Mouse (Mus musculus) midbrain, embryonic 13.5 days (tissue): Measurements from ENCODE around the gene Uspl1. TPM values are rescaled to one million over a fixed set of nuclear protein-coding genes. Genes with fewer than 3 reads are reported as not detected.
A peak's percentile ranks its signal among the peaks of the same experiment; 100 is the strongest.

Experiments used
- ATAC-seq: fragments of 200-750 bp; cut with Nextera tagmentation; 2 replicates; pipeline ENCODE4 v1.8.0; 2017; ENCODE audit warnings: mild to moderate bottlenecking, moderate TSS enrichment, moderate library complexity
- H3K27ac ChIP-seq: fragments of 300-500 bp; sonication (generic); 2 replicates; pipeline ENCODE4 v1.5.1; 2015; ENCODE audit warnings: inconsistent platforms, mild to moderate bottlenecking, moderate library complexity
- H3K27me3 ChIP-seq: fragments of 300-500 bp; sonication (generic); 2 replicates; pipeline ENCODE4 v1.6.1; 2015; ENCODE audit warnings: mild to moderate bottlenecking, inconsistent platforms
- H3K36me3 ChIP-seq: fragments of 300-500 bp; sonication (generic); 2 replicates; pipeline ENCODE4 v1.6.1; 2015; ENCODE audit warnings: mild to moderate bottlenecking, inconsistent platforms
- H3K4me1 ChIP-seq: fragments of 300-500 bp; sonication (generic); replicated peaks from 2 replicates; pipeline ENCODE4 v1.6.1; 2015; ENCODE audit warnings: inconsistent platforms
- H3K4me2 ChIP-seq: fragments of 300-500 bp; sonication (generic); replicated peaks from 2 replicates; pipeline ENCODE4 v1.6.1; 2015; ENCODE audit warnings: moderate library complexity, mild to moderate bottlenecking, inconsistent platforms
- H3K4me3 ChIP-seq: fragments of 300-500 bp; sonication (generic); replicated peaks from 2 replicates; pipeline ENCODE4 v1.5.1; 2015; ENCODE audit warnings: mild to moderate bottlenecking, inconsistent platforms
- H3K9ac ChIP-seq: fragments of 300-500 bp; sonication (generic); replicated peaks from 2 replicates; pipeline ENCODE4 v1.6.1; 2015; ENCODE audit warnings: mild to moderate bottlenecking, inconsistent platforms
- H3K9me3 ChIP-seq: fragments of 300-500 bp; sonication (generic); 2 replicates; pipeline ENCODE4 v1.6.1; 2016; ENCODE audit warnings: mild to moderate bottlenecking, inconsistent platforms
- WGBS: fragments of 180-500 bp; shearing (Covaris S2); methylation state at CpG from one replicate; pipeline ENCODE4 v1.1.7; 2015; 5-methylcytosine and 5-hydroxymethylcytosine counted together
- polyA plus RNA-seq: library from polyadenylated mRNA; unstranded; fragments of >200 nt; fragmentation: Nextera tagmentation; extraction: Ambion mirVana; gene quantifications from 2 replicates; pipeline ENCODE4 v1.2.1, GENCODE M21; 2015

Uspl1 gene
- polyA plus RNA-seq, 1 experiment from 2014 or later: 64.4 TPM

- Histone ChIP-seq H3K9ac (no peak overlapping the region), H3K27ac (no peak overlapping the region), H3K27me3 (no peaks in the 10 kb centered on the region), H3K4me1 (peaks cover 10% of the 10 kb centered on the region), H3K9me3 (no peaks in the 10 kb centered on the region), H3K4me2 (no peak overlapping the region), H3K36me3 (peaks cover 34% of the 10 kb centered on the region), H3K4me3 (no peak overlapping the region)
- no peak for ATAC-seq
- WGBS: 89% methylated on average over 3 of the region's 3 CpGs
These were observed 35.3 kb downstream of the Uspl1 start for GRCm38 (mm10) chr5:149219493-149219892.

- H3K36me3 ChIP-seq: peaks cover 15% of the 10 kb centered on the region
- no peak overlapping the region for H3K9ac ChIP-seq
- H3K27ac ChIP-seq: no peak overlapping the region
- peaks cover 20% of the 10 kb centered on the region for H3K4me1 ChIP-seq
- H3K27me3 ChIP-seq: no peaks in the 10 kb centered on the region
- no peak overlapping the region for H3K4me3 ChIP-seq
- 94% methylated on average over 4 of the region's 4 CpGs for WGBS
- ATAC-seq: no peak
- H3K9me3 ChIP-seq: no peaks in the 10 kb centered on the region
- H3K4me2 ChIP-seq: no peak overlapping the region
These were observed 37.2 kb downstream of the Uspl1 start for GRCm38 (mm10) chr5:149221355-149221754.

DNA sequence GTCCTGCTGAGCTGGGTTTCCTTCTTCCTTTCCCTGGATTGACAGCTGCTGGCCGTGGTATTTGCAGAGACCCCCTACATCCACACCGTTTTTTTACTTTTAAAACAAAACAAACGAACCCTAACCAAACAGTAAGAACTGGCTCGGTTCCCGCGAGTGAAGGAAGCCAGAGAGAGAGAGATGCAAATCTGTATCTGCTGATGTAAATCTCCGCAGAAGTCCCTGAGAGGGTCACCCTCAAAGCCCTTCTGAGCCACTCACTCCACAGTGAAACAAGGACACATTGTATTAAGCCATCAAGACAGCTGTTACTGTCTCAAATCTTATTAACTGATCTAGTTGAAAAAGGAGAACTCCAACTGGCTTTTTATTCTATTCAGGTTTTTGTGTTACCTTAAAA lies 40.5 kb downstream of the Uspl1 start:
- peak overlapping the region; percentile 2; the same call in 1 of the 2 replicates for H3K27ac ChIP-seq
- ATAC-seq: no peak
- H3K4me3 ChIP-seq: no peak overlapping the region
- no peaks in the 10 kb centered on the region for H3K36me3 ChIP-seq
- H3K4me2 ChIP-seq: peak overlapping the region; percentile 19
- H3K9me3 ChIP-seq: no peaks in the 10 kb centered on the region
- H3K9ac ChIP-seq: 0 out of 2 replicates have a peak overlapping the region, but pooled peaks have one; percentile 21
- 7% methylated on average over 7 of the region's 7 CpGs for WGBS
- no peaks in the 10 kb centered on the region for H3K27me3 ChIP-seq
- peaks cover 20% of the 10 kb centered on the region for H3K4me1 ChIP-seq

GRCm38 (mm10) chr5:149228700-149229618 lies 44.8 kb downstream of the Uspl1 start:
- Histone ChIP-seq H3K4me3 (peak overlapping the region; percentile 48), H3K27me3 (no peaks in the 10 kb centered on the region), H3K36me3 (no peaks in the 10 kb centered on the region), H3K4me1 (peaks cover 16% of the 10 kb centered on the region), H3K9me3 (no peaks in the 10 kb centered on the region), H3K27ac (peak overlapping the region; percentile 90), H3K4me2 (peak overlapping the region; percentile 49), H3K9ac (peak overlapping the region; percentile 62)
- whole genome bisulfite sequencing: 3% methylated on average over 55 of the region's 55 CpGs
- ATAC-seq: peak; percentile 99

DNA sequence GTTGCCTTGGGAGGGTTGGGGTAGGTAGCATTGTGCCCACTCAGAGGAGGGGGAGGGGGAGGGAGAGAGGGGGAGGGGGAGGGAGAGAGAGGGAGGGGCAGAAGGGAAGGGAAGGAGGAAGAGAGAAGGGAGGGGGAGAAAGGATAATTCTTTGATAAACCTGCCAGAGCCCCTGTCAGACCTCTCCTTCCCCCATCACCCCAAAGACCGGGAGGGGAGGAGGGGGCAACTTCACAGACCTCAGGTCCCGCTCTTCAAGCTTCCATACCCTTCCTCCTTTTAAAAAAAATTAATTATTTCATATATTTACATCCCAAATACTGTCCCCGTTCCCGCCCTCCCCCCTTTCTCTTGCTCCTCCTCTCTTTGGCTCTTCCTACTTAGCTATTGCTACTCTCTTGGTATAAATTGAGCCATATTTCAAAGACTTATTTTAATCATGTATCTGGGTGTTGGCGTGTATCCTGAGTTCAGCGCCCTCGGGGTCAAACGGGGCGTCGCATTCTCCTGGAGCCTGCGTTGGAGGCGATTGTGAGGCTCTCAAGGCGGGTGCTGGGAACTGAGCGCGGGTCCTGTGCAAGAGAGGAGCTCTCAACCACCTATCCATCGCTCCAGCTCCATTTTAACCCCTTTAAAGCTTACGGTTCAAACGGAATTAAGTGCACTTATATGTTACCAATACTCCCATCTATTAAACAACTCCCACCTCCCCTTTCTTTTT lies 45.6 kb downstream of the Uspl1 start:
- Histone ChIP-seq H3K4me3 (peak overlapping the region; percentile 48), H3K4me2 (peak overlapping the region; percentile 49), H3K36me3 (no peaks in the 10 kb centered on the region), H3K4me1 (peaks cover 8% of the 10 kb centered on the region), H3K9ac (peak overlapping the region; percentile 62), H3K27me3 (no peaks in the 10 kb centered on the region), H3K27ac (peak overlapping the region; percentile 90), H3K9me3 (no peaks in the 10 kb centered on the region)
- 74% methylated on average over 18 of the region's 18 CpGs for WGBS
- no peak for ATAC-seq

GRCm38 (mm10) chr5:149235002-149235401 lies 50.9 kb downstream of the Uspl1 start:
- WGBS: 92% methylated on average over 7 of the region's 7 CpGs

DNA sequence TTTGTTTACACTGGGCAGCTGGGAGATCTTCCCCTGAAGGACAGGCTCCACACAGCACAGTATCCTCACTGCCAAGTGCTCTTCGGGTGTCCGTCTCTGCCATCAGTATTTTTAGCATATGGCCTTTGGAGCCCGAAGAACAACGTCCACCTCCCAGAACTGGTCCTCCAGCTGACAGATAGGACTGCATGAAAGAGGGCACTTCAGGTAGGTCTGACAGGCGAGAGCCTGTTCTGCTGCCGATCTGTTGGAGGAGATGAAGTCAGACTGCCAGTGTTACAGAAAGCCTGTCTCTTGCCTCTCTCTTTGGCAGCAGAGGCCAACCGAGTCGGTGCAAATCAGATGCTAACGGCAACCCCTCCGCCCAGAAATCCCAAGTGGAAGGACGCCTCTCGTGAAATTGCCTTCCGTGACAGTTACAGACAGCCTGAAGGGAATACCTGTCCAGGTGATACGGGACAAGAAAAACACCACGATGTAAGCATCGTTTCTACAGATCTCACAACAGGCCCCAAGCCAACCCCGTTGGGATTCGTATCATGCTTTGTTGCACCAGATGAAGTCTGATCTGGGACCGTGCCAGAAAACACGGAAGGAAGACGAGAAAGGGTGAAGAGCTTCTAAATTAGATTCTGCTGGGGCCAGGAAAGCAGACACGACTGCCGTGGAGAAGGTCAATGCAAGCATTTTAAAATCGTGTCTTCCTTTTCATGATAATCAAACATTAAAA lies 53.2 kb downstream of the Uspl1 start:
- 84% methylated on average over 24 of the region's 24 CpGs for WGBS
- H3K4me3 ChIP-seq: no peak overlapping the region

More at GRCm38 (mm10) chr5:149235002-149235401, 50.9 kb downstream of the Uspl1 start:
- Histone ChIP-seq H3K4me2 (no peak overlapping the region), H3K9me3 (no peaks in the 10 kb centered on the region), H3K9ac (no peak overlapping the region), H3K4me3 (no peak overlapping the region), H3K4me1 (no peaks in the 10 kb centered on the region), H3K27me3 (no peaks in the 10 kb centered on the region), H3K36me3 (no peaks in the 10 kb centered on the region), H3K27ac (no peak overlapping the region)
- ATAC-seq: no peak

DNA sequence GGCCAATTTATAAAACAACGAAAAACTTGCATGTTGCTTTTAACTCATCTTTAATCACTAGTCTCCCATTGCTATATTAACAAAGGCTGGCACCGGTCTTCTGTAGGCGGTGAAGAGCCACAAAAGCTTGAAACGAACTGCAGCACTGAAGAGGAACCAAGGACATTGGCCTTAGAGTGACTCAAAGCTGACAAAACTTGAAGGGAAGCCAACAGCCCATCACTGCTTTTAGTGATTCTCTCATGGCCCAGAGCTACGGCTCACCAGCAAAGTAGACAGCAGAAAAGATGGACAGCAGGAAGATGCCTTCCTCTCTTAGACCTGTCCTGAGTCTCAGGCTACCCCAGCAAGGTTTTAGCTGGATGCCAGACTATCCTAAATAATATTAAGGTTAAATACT lies 58.3 kb downstream of the Uspl1 start:
- no peak overlapping the region for H3K4me3 ChIP-seq
- H3K27ac ChIP-seq: no peak overlapping the region
- H3K4me1 ChIP-seq: peaks cover 7% of the 10 kb centered on the region
- H3K4me2 ChIP-seq: no peak overlapping the region
- H3K9me3 ChIP-seq: no peaks in the 10 kb centered on the region
- H3K27me3 ChIP-seq: no peaks in the 10 kb centered on the region
- ATAC-seq: no peak
- no peaks in the 10 kb centered on the region for H3K36me3 ChIP-seq
- WGBS: 88% methylated on average over 5 of the region's 5 CpGs
- no peak overlapping the region for H3K9ac ChIP-seq

More for the DNA sequence above, 53.2 kb downstream of the Uspl1 start:
- H3K4me2 ChIP-seq: no peak overlapping the region
- H3K9me3 ChIP-seq: no peaks in the 10 kb centered on the region
- no peak overlapping the region for H3K27ac ChIP-seq
- no peaks in the 10 kb centered on the region for H3K4me1 ChIP-seq
- ATAC-seq: no peak
- no peak overlapping the region for H3K9ac ChIP-seq
- no peaks in the 10 kb centered on the region for H3K27me3 ChIP-seq
- H3K36me3 ChIP-seq: no peaks in the 10 kb centered on the region

GRCm38 (mm10) chr5:149243053-149243452 lies 58.9 kb downstream of the Uspl1 start:
- ATAC-seq: no peak
- no peaks in the 10 kb centered on the region for H3K27me3 ChIP-seq
- no peak overlapping the region for H3K9ac ChIP-seq
- H3K4me3 ChIP-seq: no peak overlapping the region
- no peak overlapping the region for H3K4me2 ChIP-seq
- H3K27ac ChIP-seq: no peak overlapping the region
- H3K4me1 ChIP-seq: peaks cover 7% of the 10 kb centered on the region
- 39% methylated on average over 5 of the region's 5 CpGs for WGBS
- no peaks in the 10 kb centered on the region for H3K9me3 ChIP-seq
- no peaks in the 10 kb centered on the region for H3K36me3 ChIP-seq

DNA sequence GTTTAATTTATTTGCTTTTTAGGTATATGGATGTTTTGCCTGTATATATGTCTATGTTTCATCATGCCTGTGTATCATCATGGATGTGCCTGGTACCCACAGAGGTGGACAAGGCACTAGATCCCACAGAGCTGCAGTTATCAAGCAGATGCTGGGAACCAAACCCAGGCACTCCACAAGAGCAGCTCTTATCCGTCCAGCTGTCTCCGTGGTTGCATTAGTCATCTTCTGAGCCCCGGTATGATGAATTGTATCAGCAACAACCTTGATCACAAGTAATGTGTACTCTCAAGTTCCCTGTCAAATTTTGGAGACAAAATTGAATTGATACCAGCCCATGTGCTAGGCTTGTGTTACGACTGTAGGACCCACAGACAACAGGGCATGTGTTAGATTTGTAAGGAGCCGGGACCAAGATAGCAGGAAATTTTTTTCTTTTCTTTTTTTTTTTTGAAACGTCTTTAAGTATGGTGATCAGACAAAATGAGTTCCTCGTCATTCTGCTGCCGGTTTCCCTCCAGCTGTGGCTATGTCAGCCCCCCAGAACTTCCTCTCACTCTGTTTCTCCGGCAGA lies 61.3 kb downstream of the Uspl1 start:
- H3K9ac ChIP-seq: no peak overlapping the region

DNA sequence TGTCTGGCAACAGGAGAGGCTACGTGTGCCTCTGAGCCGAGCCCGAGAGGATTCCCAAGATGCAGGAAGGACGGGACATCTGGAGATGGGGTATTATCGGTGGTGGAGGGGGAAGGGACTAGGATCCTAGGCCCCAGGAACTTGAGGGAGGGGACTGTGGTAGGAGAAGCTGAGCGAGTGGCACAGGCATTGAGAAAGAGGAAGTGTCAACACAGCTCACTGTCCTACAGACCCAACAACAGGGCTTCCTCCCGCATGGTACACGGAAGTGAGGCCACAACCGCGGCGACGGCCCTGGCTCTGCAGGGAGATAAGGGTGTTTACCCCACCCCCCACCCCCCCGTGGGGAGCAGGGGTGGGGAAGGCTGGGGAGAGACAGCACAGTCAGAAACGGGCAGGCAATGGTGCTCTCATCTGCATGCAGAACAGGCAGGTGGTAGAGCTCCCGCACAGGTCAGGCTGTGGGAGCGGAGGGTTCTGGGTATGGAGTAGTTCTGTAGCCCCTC lies 61.9 kb downstream of the Uspl1 start:
- Histone ChIP-seq H3K27ac (no peak overlapping the region; the same call in 1 of the 2 replicates), H3K4me3 (peak overlapping the region; percentile 14; the same call in 1 of the 2 replicates), H3K4me2 (peak overlapping the region; percentile 42)

More for the DNA sequence above, 61.3 kb downstream of the Uspl1 start:
- Histone ChIP-seq H3K9me3 (no peaks in the 10 kb centered on the region), H3K4me2 (peak overlapping the region; percentile 42), H3K27me3 (no peaks in the 10 kb centered on the region), H3K4me1 (peaks cover 7% of the 10 kb centered on the region), H3K36me3 (no peaks in the 10 kb centered on the region), H3K27ac (no peak overlapping the region), H3K4me3 (no peak overlapping the region)
- ATAC-seq: no peak
- WGBS: 63% methylated on average over 9 of the region's 9 CpGs

More for the DNA sequence above, 61.9 kb downstream of the Uspl1 start:
- H3K9ac ChIP-seq: 0 out of 2 replicates have a peak overlapping the region, but pooled peaks have one; percentile 33
- no peaks in the 10 kb centered on the region for H3K9me3 ChIP-seq
- ATAC-seq: peak; percentile 88
- no peaks in the 10 kb centered on the region for H3K27me3 ChIP-seq
- peaks cover 7% of the 10 kb centered on the region for H3K4me1 ChIP-seq
- H3K36me3 ChIP-seq: no peaks in the 10 kb centered on the region
- 33% methylated on average over 16 of the region's 16 CpGs for WGBS
